Mouse (Mus musculus) adrenal gland, adult (tissue): ENCODE data around the gene Ddb1.
"Not testable (repeated sequence)": the region's sequence is repeated elsewhere in the genome, so short reads cannot be mapped to it uniquely, and the experiment has no call there.

Source experiments
- DNase-seq, 2 experiments: peaks; one replicate each; pipeline ENCODE4 v3.0.0; 2022 to 2023; ENCODE audit warnings: low spot score in 1 of 2; ENCODE audit not compliant: inconsistent age in 2 of 2

The Ddb1 gene

GRCm38 (mm10) chr19:10605293-10605900 lies at the start of gene Ddb1, which contains the start of gene Tkfc:
TSS of gene Ddb1 (plus strand) at chr19:10605327.
TSS of gene Tkfc (minus strand) at chr19:10605654.
- DNase-seq: peak; percentile 99 to 100

GRCm38 (mm10) chr19:10555624-10556510 lies 49.3 kb upstream of the Ddb1 start, which contains the start of gene Tmem216:
TSS of gene Tmem216 (minus strand) at chr19:10556238.
- DNase-seq: peak; percentile 88 to 94

DNA sequence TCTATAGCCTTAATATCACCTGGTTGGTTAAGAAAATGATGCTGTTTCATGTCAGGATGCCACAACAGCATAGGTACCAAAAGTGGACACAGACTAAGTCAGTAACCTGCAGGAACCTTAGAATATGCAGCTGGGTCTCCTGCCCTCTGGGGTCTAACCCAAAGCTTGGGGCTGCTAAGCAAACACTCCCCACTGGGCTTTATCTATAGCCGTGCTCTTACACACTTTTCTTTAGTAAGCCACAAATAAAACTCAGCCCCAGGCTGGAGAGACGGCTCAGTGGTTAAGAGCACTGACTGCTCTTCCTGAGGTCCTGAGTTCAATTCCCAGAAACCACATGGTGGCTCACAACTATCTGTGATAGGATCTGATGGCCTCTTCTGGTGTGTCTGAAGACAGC lies 48.1 kb upstream of the Ddb1 start:
- DNase-seq: no peak

DNA sequence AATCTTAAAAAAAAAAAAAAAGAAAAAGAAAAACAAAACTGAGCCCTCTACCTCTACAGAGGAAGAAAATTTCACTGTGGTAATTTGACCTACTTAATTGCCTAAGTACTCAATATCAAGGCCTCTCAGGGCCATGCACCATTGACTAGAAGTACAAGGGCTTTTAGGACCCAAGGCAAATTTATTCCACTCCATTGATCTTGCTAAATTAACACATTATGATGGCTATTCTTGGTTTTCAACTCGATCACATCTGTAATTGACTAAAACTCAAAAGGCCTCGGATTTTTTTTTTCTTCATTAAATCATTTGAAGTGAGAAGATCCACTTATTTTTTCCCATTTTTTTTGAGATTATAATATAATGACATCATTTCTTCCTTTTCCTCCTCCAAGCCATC lies 47.7 kb upstream of the Ddb1 start:
- DNase-seq: no peak

- DNase-seq: not testable (repeated sequence)
These were observed 47.2 kb upstream of the Ddb1 start for GRCm38 (mm10) chr19:10557837-10558375.

GRCm38 (mm10) chr19:10560108-10560507 lies 45.0 kb upstream of the Ddb1 start:
- DNase-seq: peak in 1 of 2 experiments; percentile 68

- peak; percentile 62 to 81 for DNase-seq
These were observed 43.4 kb upstream of the Ddb1 start for GRCm38 (mm10) chr19:10561558-10562314.

- DNase-seq: no peak
These were observed 42.8 kb upstream of the Ddb1 start for GRCm38 (mm10) chr19:10562351-10562750.

- DNase-seq: no peak
These were observed 40.8 kb upstream of the Ddb1 start for GRCm38 (mm10) chr19:10564278-10564677.

GRCm38 (mm10) chr19:10565217-10565616 lies 39.9 kb upstream of the Ddb1 start:
- peak; percentile 56 to 85 for DNase-seq

- DNase-seq: no peak
These were observed 35.5 kb upstream of the Ddb1 start for GRCm38 (mm10) chr19:10569627-10570026.

DNA sequence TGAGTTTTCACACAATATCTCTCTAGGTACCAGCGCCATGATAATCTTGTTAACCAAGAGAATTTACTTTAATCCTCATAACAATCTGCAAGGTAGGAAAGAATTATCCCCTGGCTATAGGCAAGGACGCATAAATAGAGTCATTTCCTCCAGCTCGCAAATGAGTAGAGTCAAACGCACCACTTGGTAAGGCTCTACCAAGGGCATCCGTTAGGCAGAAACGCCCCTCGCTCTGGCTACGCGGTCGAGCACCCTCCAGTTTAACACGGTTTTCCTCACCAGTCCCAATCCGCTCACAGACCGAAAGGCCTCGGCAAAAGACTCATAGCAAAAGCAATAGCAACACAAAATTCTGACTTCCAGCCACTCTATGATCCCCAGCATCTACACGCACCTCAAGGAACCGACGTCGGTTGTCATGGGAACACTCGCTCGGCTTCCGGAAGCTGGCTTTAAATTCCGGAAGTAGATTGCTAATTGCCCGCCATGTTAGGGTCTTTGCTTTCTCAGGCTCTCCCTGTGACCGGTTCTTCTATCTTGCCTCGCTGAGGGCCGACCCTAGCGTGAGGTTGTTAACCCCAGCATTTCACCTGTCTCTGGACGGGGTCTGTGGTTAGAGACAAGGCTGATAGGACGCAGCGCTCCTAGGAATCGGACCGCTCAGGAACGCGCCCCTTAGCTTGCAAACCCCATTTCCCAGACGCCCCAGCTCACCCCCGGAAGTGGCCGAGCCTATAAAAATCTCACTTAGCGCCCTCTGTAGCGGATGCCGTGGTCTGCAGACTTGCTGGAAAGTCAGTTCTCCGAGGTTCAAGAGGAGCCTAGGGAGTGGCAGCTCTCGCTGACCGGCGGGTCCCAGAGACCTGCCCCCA lies 28.2 kb upstream of the Ddb1 start, which contains the start of the genes Cyb561a3 and Tmem138:
Gene Cyb561a3, plus strand, starts transcription at position 483 of the 872 bp plus-strand sequence.
Gene Tmem138, minus strand, starts transcription at position 673 of the 872 bp plus-strand sequence.
- peak; percentile 93 to 98 for DNase-seq

DNA sequence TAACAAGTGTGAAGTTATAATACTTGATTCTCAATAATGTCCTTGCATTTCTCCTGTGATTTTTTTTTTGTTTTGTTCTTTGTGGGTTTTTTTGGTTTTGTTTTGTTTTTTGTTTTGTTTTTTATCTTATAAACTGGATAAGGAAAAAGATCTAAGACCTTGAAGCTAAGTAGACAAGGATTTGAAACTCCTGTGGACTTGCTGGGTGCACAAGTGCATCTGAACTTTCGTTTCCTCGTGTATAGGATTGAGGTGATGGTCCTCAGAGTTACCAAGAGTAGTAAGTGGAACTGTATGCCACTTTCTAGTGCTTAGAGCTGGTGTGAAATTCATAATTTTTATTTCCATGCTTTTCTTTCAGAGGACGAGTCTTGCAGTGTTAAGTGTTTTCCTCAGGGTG lies 25.0 kb upstream of the Ddb1 start:
- DNase-seq: no peak

DNA sequence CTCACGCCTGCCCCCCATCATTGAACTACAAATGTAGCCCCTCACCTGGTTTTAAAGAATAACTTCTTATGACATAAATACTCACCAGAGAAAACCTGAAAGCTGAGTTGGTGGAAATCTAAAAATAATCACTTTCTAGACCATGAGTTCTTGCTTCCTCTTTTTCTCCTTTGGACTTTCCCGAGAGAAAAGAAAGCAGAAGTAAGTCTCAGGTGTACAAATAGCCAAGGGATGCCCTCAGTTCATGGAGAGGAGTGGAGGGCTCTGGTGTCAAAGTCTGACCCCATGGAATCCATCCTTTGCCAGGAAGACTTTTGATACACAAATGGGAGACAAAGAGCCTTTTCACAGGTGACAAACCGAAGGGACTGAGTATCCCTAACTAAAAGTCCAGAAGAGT lies 24.4 kb upstream of the Ddb1 start:
- no peak for DNase-seq

DNA sequence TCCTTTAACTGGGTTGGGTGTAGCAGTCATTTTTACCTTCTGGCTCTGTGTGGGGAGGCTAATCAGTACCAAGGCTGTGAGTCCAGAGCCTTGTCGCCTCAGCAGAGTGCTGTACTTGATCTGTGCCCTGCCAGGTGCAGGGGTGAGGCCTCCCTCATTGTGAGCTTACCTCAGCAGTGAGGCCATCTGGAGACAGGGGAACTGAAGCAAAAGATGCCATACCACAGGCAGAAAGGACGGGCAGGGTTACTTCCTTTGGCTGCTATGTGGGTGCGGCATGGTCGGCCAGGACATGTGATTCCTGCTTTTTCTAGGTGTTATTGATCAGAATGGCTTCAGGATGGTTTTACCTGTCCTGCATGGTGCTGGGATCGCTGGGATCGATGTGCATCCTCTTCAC lies 23.1 kb upstream of the Ddb1 start:
- DNase-seq: no peak

- DNase-seq: no peak
These were observed 21.5 kb upstream of the Ddb1 start for GRCm38 (mm10) chr19:10583550-10584146.

GRCm38 (mm10) chr19:10585112-10585511 lies 20.0 kb upstream of the Ddb1 start:
- DNase-seq: no peak

GRCm38 (mm10) chr19:10587231-10587630 lies 17.9 kb upstream of the Ddb1 start:
- DNase-seq: no peak

- DNase-seq: no peak
These were observed 15.8 kb upstream of the Ddb1 start for GRCm38 (mm10) chr19:10589127-10589857.
